Mouse (Mus musculus): ENCODE measurements at regions not wholly inside any gene's neighbourhood (a gene's known extent, or its start where the extent isn't known, plus 50 kb on each side); places are given as distances from the start of the nearest gene placed in this dataset.

DNA sequence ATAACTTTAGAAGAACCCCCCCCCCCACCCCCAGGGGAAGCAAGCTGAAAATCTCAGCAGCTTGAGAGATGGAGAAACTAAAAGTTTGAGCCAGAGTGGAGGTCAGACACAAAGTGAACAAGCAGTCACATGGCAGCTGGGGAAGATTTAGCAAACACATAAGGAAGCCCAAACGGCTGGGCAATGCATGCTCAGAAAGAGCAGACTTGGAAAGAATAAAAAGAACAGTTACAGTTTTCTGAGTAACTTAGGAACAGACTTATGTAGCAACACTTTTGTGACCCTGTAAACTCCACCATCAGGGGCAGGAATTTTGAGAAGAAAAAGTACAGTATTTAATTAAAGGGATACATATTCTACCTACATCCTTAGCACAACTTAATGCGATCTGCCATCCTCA is 1089.2 kb downstream of the Sorcs3 start:
- TF ChIP-seq EP300 (IDR thresholded peaks at IDR 0.05; ENCODE audit: low read depth) (no peak), CTCF (IDR thresholded peaks at IDR 0.05; ENCODE audit: low read depth) (no peak)

Measured in heart, postnatal 0 days (tissue).